8 mouse cellular contexts compared by ENCODE assay signal in genomic region chr11:79338621-79339020, GRCm38 (mm10). TPM values are rescaled to one million over a fixed set of nuclear protein-coding genes. Genes with fewer than 3 reads are reported as not detected.
DNase-seq lines count a peak whose midpoint lies in the region; ATAC-seq lines count a peak whose summit lies in the region.

No protein-coding gene starts in this region.

- peak overlapping the region; percentile 96 for H3K4me3 ChIP-seq in kidney, embryonic 16.5 days (ENCODE audit: low read length)
- H3K4me3 ChIP-seq in hindbrain, embryonic 12.5 days = peak overlapping the region; percentile 99
- H3K4me3 ChIP-seq in midbrain, embryonic 13.5 days (replicated peaks) = peak overlapping the region; percentile 86

- H3K9me3 ChIP-seq in kidney, embryonic 16.5 days (ENCODE audit: low read length) = 0 out of 2 replicates have a peak, but pooled peaks cover 3% of the 10 kb centered on the region
- H3K9me3 ChIP-seq in hindbrain, embryonic 12.5 days (replicated peaks) = no peaks in the 10 kb centered on the region
- H3K9me3 ChIP-seq in midbrain, embryonic 13.5 days = no peaks in the 10 kb centered on the region

- H3K27me3 ChIP-seq in kidney, embryonic 16.5 days (ENCODE audit: insufficient read depth, low read length) = no peaks in the 10 kb centered on the region
- H3K27me3 ChIP-seq in hindbrain, embryonic 12.5 days = no peaks in the 10 kb centered on the region
- no peaks in the 10 kb centered on the region for H3K27me3 ChIP-seq in midbrain, embryonic 13.5 days

- H3K36me3 ChIP-seq in kidney, embryonic 16.5 days (ENCODE audit: insufficient read depth, low read length) = peaks cover 5% of the 10 kb centered on the region; the same call in 1 of the 2 replicates
- H3K36me3 ChIP-seq in hindbrain, embryonic 12.5 days = 0 out of 2 replicates have a peak, but pooled peaks cover 3% of the 10 kb centered on the region
- H3K36me3 ChIP-seq in midbrain, embryonic 13.5 days = 0 out of 2 replicates have a peak, but pooled peaks cover 4% of the 10 kb centered on the region

- no peak for DNase-seq in kidney, postnatal 14 days
- DNase-seq in embryo, embryonic 10.5 days (ENCODE audit: low spot score) = peak; percentile 49
- no peak for DNase-seq in right cerebral cortex, postnatal 4 days
- DNase-seq in layer of hippocampus, adult 9-10 months (ENCODE audit: low spot score) = no peak
- no peak for DNase-seq in right cerebral cortex, adult 2 months (ENCODE audit: low spot score in 2 of 2)

- WGBS in kidney, embryonic 16.5 days = 49% methylated on average over 4 of the region's 4 CpGs
- 54% methylated on average over 4 of the region's 4 CpGs for WGBS in hindbrain, embryonic 12.5 days
- WGBS in midbrain, embryonic 13.5 days = 51% methylated on average over 4 of the region's 4 CpGs

- H3K27ac ChIP-seq in kidney, embryonic 16.5 days (ENCODE audit: low read length) = peak overlapping the region; percentile 90
- H3K27ac ChIP-seq in hindbrain, embryonic 12.5 days = no peak overlapping the region
- H3K27ac ChIP-seq in midbrain, embryonic 13.5 days = no peak overlapping the region

- ATAC-seq in kidney, embryonic 16.5 days (ENCODE audit: low FRiP score, low TSS enrichment) = no peak
- ATAC-seq in hindbrain, embryonic 12.5 days (ENCODE audit: low FRiP score) = no peak
- no peak for ATAC-seq in midbrain, embryonic 13.5 days

- peak overlapping the region; percentile 100 for H3K9ac ChIP-seq in kidney, embryonic 16.5 days (replicated peaks; ENCODE audit: low read length)
- peak overlapping the region; percentile 99; the same call in 1 of the 2 replicates for H3K9ac ChIP-seq in hindbrain, embryonic 12.5 days
- peak overlapping the region; percentile 90; the same call in 1 of the 2 replicates for H3K9ac ChIP-seq in midbrain, embryonic 13.5 days (replicated peaks)

- peaks cover 15% of the 10 kb centered on the region for H3K4me1 ChIP-seq in kidney, embryonic 16.5 days (ENCODE audit: insufficient read depth, low read length)
- peaks cover 15% of the 10 kb centered on the region for H3K4me1 ChIP-seq in hindbrain, embryonic 12.5 days
- H3K4me1 ChIP-seq in midbrain, embryonic 13.5 days (replicated peaks) = peaks cover 27% of the 10 kb centered on the region

- H3K4me2 ChIP-seq in kidney, embryonic 16.5 days (replicated peaks; ENCODE audit: low read depth, low read length) = peak overlapping the region; percentile 73
- H3K4me2 ChIP-seq in hindbrain, embryonic 12.5 days (replicated peaks) = peak overlapping the region; percentile 81
- H3K4me2 ChIP-seq in midbrain, embryonic 13.5 days (replicated peaks) = peak overlapping the region; percentile 86

RNA-seq across cellular contexts. Expression of gene Nf1, which starts 0.9 kb away (rescaled TPM):
- polyA plus RNA-seq in kidney, embryonic 16.5 days (2015; fragmentation: Nextera tagmentation; extraction: Ambion mirVana) = 6.6 and 7.8 TPM in 2 replicates
- 8.9 and 9.5 TPM in 2 replicates for polyA plus RNA-seq in hindbrain, embryonic 12.5 days (2016; fragmentation: Nextera tagmentation; extraction: Ambion mirVana)
- 7.2 and 8.0 TPM in 2 replicates for polyA plus RNA-seq in midbrain, embryonic 13.5 days (2015; fragmentation: Nextera tagmentation; extraction: Ambion mirVana)

RNA-seq across cellular contexts. Expression of gene Gm9964, which starts 41.9 kb away (rescaled TPM):
- polyA plus RNA-seq in kidney, embryonic 16.5 days (2015; fragmentation: Nextera tagmentation; extraction: Ambion mirVana) = not detected in 2 replicates
- not detected in 2 replicates for polyA plus RNA-seq in hindbrain, embryonic 12.5 days (2016; fragmentation: Nextera tagmentation; extraction: Ambion mirVana)
- not detected in 2 replicates for polyA plus RNA-seq in midbrain, embryonic 13.5 days (2015; fragmentation: Nextera tagmentation; extraction: Ambion mirVana)
